Mouse (Mus musculus): ENCODE measurements around the gene Galm. TPM values are rescaled to one million over a fixed set of nuclear protein-coding genes. Genes with fewer than 3 reads are reported as not detected.

Galm gene
- polyA plus RNA-seq, 2 experiments, result 11.7 to 13.7 TPM

GRCm38 (mm10) chr17:80096720-80097114 is 30.6 kb upstream of the Galm start:
- DNase-seq (ENCODE audit: low spot score) (no peak), ATAC-seq (ENCODE audit: low FRiP score, low read depth) (no peak)
- Histone ChIP-seq H3K4me3 (replicated peaks; ENCODE audit: low read length) (no peak overlapping the region), H3K27me3 (ENCODE audit: control insufficient read depth, insufficient read depth, low read length) (no peaks in the 10 kb centered on the region), H3K4me2 (replicated peaks; ENCODE audit: low read depth, low read length, severe bottlenecking) (no peak overlapping the region), H3K9me3 (ENCODE audit: control insufficient read depth, low read length) (no peaks in the 10 kb centered on the region), H3K36me3 (ENCODE audit: control insufficient read depth, insufficient read depth, low read length) (no peaks in the 10 kb centered on the region), H3K27ac (replicated peaks; ENCODE audit: low read depth, low read length) (no peak overlapping the region), H3K4me1 (ENCODE audit: control insufficient read depth, insufficient read depth, low read length) (peaks cover 9% of the 10 kb centered on the region), H3K9ac (ENCODE audit: low read depth, low read length, severe bottlenecking) (no peak overlapping the region)
- no peak for TF ChIP-seq POLR2A (IDR thresholded peaks at IDR 0.05; ENCODE audit: borderline replicate concordance, extremely low read depth, insufficient read depth, insufficient read length)
- WGBS, result 92% methylated on average over 8 of the region's 8 CpGs

- no peak overlapping the region for H3K4me2 ChIP-seq (replicated peaks; ENCODE audit: low read depth, low read length, severe bottlenecking)
- no peak for TF ChIP-seq POLR2A (IDR thresholded peaks at IDR 0.05; ENCODE audit: borderline replicate concordance, extremely low read depth, insufficient read depth, insufficient read length)
- WGBS, result 51% methylated on average over 2 of the region's 2 CpGs
Observed at GRCm38 (mm10) chr17:80097221-80097620, 30.1 kb upstream of the Galm start.

GRCm38 (mm10) chr17:80099823-80100222 is 27.4 kb upstream of the Galm start:
- H3K4me1 ChIP-seq (ENCODE audit: control insufficient read depth, insufficient read depth, low read length), result peaks cover 9% of the 10 kb centered on the region
- H3K4me3 ChIP-seq (replicated peaks; ENCODE audit: low read length), result no peak overlapping the region
- H3K4me2 ChIP-seq (replicated peaks; ENCODE audit: low read depth, low read length, severe bottlenecking), result no peak overlapping the region
- no peak for TF ChIP-seq POLR2A (IDR thresholded peaks at IDR 0.05; ENCODE audit: borderline replicate concordance, extremely low read depth, insufficient read depth, insufficient read length)
- no peak for ATAC-seq (ENCODE audit: low FRiP score, low read depth)
- no peak overlapping the region for H3K27ac ChIP-seq (replicated peaks; ENCODE audit: low read depth, low read length)
- DNase-seq (ENCODE audit: low spot score), result no peak
- no peaks in the 10 kb centered on the region for H3K36me3 ChIP-seq (ENCODE audit: control insufficient read depth, insufficient read depth, low read length)
- no peaks in the 10 kb centered on the region for H3K27me3 ChIP-seq (ENCODE audit: control insufficient read depth, insufficient read depth, low read length)
- H3K9me3 ChIP-seq (ENCODE audit: control insufficient read depth, low read length), result no peaks in the 10 kb centered on the region
- WGBS, result 75% methylated on average over 6 of the region's 6 CpGs
- no peak overlapping the region for H3K9ac ChIP-seq (ENCODE audit: low read depth, low read length, severe bottlenecking)

More at GRCm38 (mm10) chr17:80097221-80097620, 30.1 kb upstream of the Galm start:
- H3K9me3 ChIP-seq (ENCODE audit: control insufficient read depth, low read length), result no peaks in the 10 kb centered on the region
- H3K4me3 ChIP-seq (replicated peaks; ENCODE audit: low read length), result no peak overlapping the region
- DNase-seq (ENCODE audit: low spot score) (no peak), ATAC-seq (ENCODE audit: low FRiP score, low read depth) (no peak)
- no peaks in the 10 kb centered on the region for H3K27me3 ChIP-seq (ENCODE audit: control insufficient read depth, insufficient read depth, low read length)
- no peaks in the 10 kb centered on the region for H3K36me3 ChIP-seq (ENCODE audit: control insufficient read depth, insufficient read depth, low read length)
- peaks cover 9% of the 10 kb centered on the region for H3K4me1 ChIP-seq (ENCODE audit: control insufficient read depth, insufficient read depth, low read length)
- H3K27ac ChIP-seq (replicated peaks; ENCODE audit: low read depth, low read length), result no peak overlapping the region
- no peak overlapping the region for H3K9ac ChIP-seq (ENCODE audit: low read depth, low read length, severe bottlenecking)

- Histone ChIP-seq H3K4me2 (replicated peaks; ENCODE audit: low read depth, low read length, severe bottlenecking) (no peak overlapping the region), H3K4me3 (replicated peaks; ENCODE audit: low read length) (no peak overlapping the region), H3K9me3 (ENCODE audit: control insufficient read depth, low read length) (no peaks in the 10 kb centered on the region), H3K9ac (ENCODE audit: low read depth, low read length, severe bottlenecking) (no peak overlapping the region), H3K27me3 (ENCODE audit: control insufficient read depth, insufficient read depth, low read length) (no peaks in the 10 kb centered on the region), H3K36me3 (ENCODE audit: control insufficient read depth, insufficient read depth, low read length) (no peaks in the 10 kb centered on the region), H3K27ac (replicated peaks; ENCODE audit: low read depth, low read length) (no peak overlapping the region), H3K4me1 (ENCODE audit: control insufficient read depth, insufficient read depth, low read length) (no peaks in the 10 kb centered on the region)
- WGBS, result 83% methylated on average over 10 of the region's 10 CpGs
- no peak for DNase-seq (ENCODE audit: low spot score)
- no peak for ATAC-seq (ENCODE audit: low FRiP score, low read depth)
- TF ChIP-seq POLR2A (IDR thresholded peaks at IDR 0.05; ENCODE audit: borderline replicate concordance, extremely low read depth, insufficient read depth, insufficient read length), result no peak
Observed at GRCm38 (mm10) chr17:80105348-80105978, 21.8 kb upstream of the Galm start.

GRCm38 (mm10) chr17:80112665-80113305 is 14.5 kb upstream of the Galm start:
- Histone ChIP-seq H3K9me3 (ENCODE audit: control insufficient read depth, low read length) (no peaks in the 10 kb centered on the region), H3K4me2 (replicated peaks; ENCODE audit: low read depth, low read length, severe bottlenecking) (no peak overlapping the region), H3K4me1 (ENCODE audit: control insufficient read depth, insufficient read depth, low read length) (no peaks in the 10 kb centered on the region), H3K4me3 (replicated peaks; ENCODE audit: low read length) (no peak overlapping the region), H3K27me3 (ENCODE audit: control insufficient read depth, insufficient read depth, low read length) (no peaks in the 10 kb centered on the region), H3K27ac (replicated peaks; ENCODE audit: low read depth, low read length) (no peak overlapping the region), H3K36me3 (ENCODE audit: control insufficient read depth, insufficient read depth, low read length) (no peaks in the 10 kb centered on the region), H3K9ac (ENCODE audit: low read depth, low read length, severe bottlenecking) (no peak overlapping the region)
- TF ChIP-seq POLR2A (IDR thresholded peaks at IDR 0.05; ENCODE audit: borderline replicate concordance, extremely low read depth, insufficient read depth, insufficient read length), result no peak
- ATAC-seq (ENCODE audit: low FRiP score, low read depth) (no peak), DNase-seq (ENCODE audit: low spot score) (no peak)
- WGBS, result 76% methylated on average over 5 of the region's 5 CpGs

Measured in limb, embryonic 14.5 days (tissue).